Mouse (Mus musculus) lung, adult 18-20 months (tissue): ENCODE results near the gene Vmn2r100.

Experiments used
- DNase-seq, 2 experiments: peaks; one replicate each; pipeline ENCODE4 v3.0.0; 2022; ENCODE audit warnings: mixed read lengths in 2 of 2

Gene Vmn2r100

DNA sequence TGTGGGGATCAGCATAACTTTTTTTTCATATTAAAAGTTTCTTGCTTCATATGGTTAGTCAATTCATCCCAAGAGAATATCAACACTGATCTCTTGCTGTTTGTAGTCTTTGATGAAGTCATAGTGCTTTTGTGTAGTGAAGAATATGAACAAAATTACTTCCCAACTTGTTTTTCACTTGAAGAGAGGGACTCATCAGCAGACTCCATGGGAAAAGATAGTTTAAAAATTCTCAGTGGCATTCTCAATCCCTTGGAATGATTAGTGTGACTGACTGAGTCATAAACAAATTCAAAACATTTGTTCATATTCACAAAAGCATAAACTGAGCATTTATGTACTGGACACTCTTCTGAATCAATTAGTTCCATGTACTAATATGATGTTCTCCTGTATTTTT lies at the start of gene Vmn2r100:
Gene Vmn2r100 (plus strand): TSS at position 301 of the 400 bp plus-strand sequence.
- DNase-seq = no peak

DNA sequence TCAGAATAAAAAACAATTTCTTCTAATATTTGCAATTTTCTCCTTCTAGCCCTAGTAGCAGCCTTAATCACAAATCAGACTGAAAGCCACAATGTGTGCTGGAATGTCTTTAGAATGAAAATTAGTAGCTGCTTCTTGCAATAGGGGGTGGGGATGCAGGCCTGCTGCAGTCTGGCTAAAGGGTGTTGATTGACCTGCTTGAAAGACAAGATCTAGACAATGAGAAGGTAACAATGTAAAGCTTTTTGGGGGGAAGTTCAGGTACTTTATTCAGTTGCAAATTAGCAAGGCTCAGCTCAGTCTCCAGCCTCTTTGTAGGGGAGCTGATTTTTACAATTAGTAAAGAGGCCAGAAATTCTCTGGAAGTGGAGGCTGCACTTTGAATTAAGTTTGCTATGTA lies 21.7 kb upstream of the Vmn2r100 start:
- no peak for DNase-seq

GRCm38 (mm10) chr17:19576927-19577326 lies 72.4 kb downstream of the Vmn2r100 start, which contains the start of gene Vmn2r101:
Gene Vmn2r101, plus strand, starts transcription at chr17:19577227.
- DNase-seq = no peak
